Mouse (Mus musculus): Measurements from ENCODE around the gene Ddx18.

Ddx18 gene

GRCm38 (mm10) chr1:121527600-121528398 is 40.0 kb downstream of the Ddx18 start:
- peak; percentile 10 to 19 for DNase-seq (ENCODE audit: low spot score in 2 of 2)

- DNase-seq (ENCODE audit: low spot score in 2 of 2) = peak; percentile 12 to 27
Observed at GRCm38 (mm10) chr1:121527061-121527460, 40.7 kb downstream of the Ddx18 start.

GRCm38 (mm10) chr1:121518609-121519008 is 49.2 kb downstream of the Ddx18 start:
- no peak for DNase-seq (ENCODE audit: low spot score in 2 of 2)

- DNase-seq (ENCODE audit: low spot score in 2 of 2) = no peak
Observed at GRCm38 (mm10) chr1:121511966-121512365, 55.8 kb downstream of the Ddx18 start.

- DNase-seq (ENCODE audit: low spot score in 2 of 2) = no peak
Observed at GRCm38 (mm10) chr1:121511186-121511585, 56.6 kb downstream of the Ddx18 start.

GRCm38 (mm10) chr1:121510420-121511140 is 57.2 kb downstream of the Ddx18 start:
- no peak for DNase-seq (ENCODE audit: low spot score in 2 of 2)

GRCm38 (mm10) chr1:121508729-121509128 is 59.1 kb downstream of the Ddx18 start:
- no peak for DNase-seq (ENCODE audit: low spot score in 2 of 2)

Data from frontal cortex, postnatal 36 days (tissue).